Mouse (Mus musculus) G1E-ER4 (cell line): ENCODE measurements around the gene Rps28. TPM values are rescaled to one million over a fixed set of nuclear protein-coding genes. Genes with fewer than 3 reads are reported as not detected.
"Not testable (repeated sequence)": the region's sequence is repeated elsewhere in the genome, so short reads cannot be mapped to it uniquely, and the experiment has no call there.

Source experiments
- GATA1 ChIP-seq: IDR thresholded peaks from one replicate; pipeline ENCODE4 v1.8.0; 2012; ENCODE audit warnings: low read length, inconsistent platforms
- polyA plus RNA-seq: library from polyadenylated mRNA; stranded (reverse); fragments of >175 nt; gene quantifications from 2 replicates; pipeline ENCODE4 v1.2.3, GENCODE M21; 2012

The Rps28 gene
- 1,425 and 5,080 TPM in 2 replicates for polyA plus RNA-seq

- no peak for TF ChIP-seq GATA1
Measured at GRCm38 (mm10) chr17:33824084-33824996, at the start of gene Rps28, which contains the start of gene Ndufa7. Gene Rps28, minus strand, starts transcription at chr17:33824562. Gene Ndufa7, plus strand, starts transcription at chr17:33824572.

DNA sequence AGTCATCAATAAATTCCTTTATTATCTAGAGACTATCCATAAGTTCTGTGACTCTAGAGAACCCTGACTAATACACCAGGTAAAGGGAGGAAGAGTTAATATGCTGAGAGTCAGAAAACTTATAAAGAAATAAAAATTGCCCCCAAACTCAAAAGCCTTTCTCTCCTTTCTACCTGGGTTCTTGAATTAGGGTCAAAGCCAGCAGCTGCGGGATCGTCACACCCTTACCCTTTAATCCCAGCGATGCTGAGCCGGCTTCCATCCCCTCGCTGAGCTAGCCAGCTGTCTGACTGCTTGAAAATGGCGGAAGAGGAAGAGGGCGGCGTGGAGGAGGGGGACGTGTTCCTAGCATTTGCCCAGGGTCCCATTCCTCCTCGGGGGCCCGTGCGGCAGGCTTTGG is 49.2 kb upstream of the Rps28 start, which contains the start of gene Gm7029:
TSS of gene Gm7029 (plus strand) at position 301 of the 400 bp plus-strand sequence.
- not testable (repeated sequence) for TF ChIP-seq GATA1

DNA sequence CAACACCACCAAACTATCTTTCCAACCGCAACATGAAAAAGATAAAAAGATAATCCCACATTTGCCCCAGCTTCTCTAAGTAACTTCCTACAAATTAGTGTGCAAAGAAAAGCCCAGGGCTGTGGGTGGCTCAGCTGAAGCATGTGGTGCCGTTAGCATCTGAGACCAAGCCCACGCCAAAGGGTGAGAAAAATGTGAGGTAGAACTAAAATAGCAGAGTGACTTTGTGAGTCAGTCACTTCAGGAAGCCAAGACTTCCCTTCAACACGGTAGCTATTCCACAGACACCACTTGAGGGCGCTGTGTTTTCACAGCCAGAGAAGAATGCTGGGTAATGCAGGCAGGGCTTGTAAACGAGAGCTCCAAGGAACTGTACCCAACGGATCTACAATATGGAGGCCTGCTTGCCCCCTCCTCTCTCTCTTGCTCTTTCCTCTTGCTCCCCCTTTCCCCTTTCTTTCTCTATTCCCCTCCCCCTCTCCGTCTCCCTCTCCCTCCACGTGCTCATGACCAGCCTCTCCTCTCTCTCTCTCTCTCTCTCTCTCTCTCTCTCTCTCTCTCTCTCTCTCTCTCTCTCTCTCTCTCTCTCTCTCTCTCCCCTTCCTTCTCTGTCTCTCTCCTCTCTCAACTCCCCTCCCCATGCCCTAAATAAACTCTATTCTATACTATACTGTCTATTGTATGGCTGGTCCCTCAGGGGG is 41.1 kb upstream of the Rps28 start:
- no peak for TF ChIP-seq GATA1

GRCm38 (mm10) chr17:33857816-33858215 is 33.5 kb upstream of the Rps28 start:
- TF ChIP-seq GATA1: no peak

- TF ChIP-seq GATA1: no peak
Measured at GRCm38 (mm10) chr17:33851331-33851730, 27.0 kb upstream of the Rps28 start.

DNA sequence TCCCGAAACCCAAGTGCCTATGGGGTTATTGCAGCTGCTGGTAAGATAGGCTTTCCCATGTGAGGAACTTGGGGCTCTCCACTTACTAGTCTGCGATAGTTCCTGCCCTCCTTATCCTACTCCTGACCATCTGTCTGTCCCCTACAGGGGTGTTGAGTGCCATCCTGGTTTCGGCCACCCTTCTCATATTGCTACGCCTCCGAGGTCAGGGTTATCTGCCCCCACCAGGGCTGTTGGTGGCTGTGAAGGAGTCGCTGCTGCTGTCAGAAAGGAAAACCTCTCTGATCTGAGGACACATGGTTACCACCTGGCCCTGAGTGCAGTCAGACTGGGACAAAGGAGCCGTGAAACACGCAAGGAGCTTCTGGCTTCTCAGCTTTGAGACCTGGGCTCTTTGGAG is 23.8 kb upstream of the Rps28 start:
- TF ChIP-seq GATA1: no peak

GRCm38 (mm10) chr17:33844196-33844595 is 19.8 kb upstream of the Rps28 start:
- no peak for TF ChIP-seq GATA1

DNA sequence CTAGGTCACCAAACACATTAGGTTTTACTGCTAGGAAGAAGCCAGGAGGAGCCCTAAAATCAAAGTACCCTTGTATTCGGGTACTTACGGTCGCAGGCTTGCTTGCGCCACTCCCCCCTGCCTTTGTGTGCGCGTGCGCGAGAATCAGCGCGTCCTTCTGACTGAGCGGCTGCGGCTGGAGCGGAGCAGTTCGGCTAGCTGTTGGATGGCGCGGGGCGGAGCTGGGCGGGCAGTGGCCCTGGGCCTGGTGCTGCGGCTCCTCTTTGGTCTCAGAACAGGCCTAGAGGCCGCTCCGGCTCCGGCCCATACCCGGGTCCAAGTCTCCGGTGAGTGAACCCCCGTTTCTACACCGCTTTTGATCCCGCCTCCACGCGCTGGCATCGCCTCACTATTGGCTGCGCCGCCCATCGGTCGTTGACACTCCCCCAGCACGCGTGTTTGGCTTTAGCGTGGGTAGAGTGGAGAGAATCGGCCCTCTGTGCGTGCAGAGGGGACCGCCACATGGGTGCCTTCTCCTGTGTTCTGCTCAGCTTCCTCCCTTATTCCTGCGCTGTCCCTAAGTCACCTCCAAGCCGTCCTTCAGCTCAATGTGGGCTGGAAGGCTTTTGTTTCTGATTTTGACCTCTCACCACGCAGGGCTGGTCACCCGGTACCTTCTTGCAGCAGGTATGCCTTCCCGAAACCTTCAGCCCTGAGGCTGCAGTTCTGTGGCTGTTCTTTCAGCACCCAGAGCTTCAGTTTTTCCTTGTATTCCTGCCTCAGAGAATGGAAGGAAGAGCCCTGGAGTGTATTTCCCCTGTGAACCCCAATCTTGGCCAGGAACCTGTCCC is 18.8 kb upstream of the Rps28 start, which contains the start of gene Cd320:
TSS of gene Cd320 (plus strand) at position 126 of the 830 bp plus-strand sequence.
- no peak for TF ChIP-seq GATA1

- TF ChIP-seq GATA1: no peak
Measured at GRCm38 (mm10) chr17:33829561-33829960, 5.2 kb upstream of the Rps28 start.

GRCm38 (mm10) chr17:33828892-33829291 is 4.5 kb upstream of the Rps28 start:
- no peak for TF ChIP-seq GATA1

- TF ChIP-seq GATA1: no peak
Measured at GRCm38 (mm10) chr17:33826850-33827249, 2.5 kb upstream of the Rps28 start.

DNA sequence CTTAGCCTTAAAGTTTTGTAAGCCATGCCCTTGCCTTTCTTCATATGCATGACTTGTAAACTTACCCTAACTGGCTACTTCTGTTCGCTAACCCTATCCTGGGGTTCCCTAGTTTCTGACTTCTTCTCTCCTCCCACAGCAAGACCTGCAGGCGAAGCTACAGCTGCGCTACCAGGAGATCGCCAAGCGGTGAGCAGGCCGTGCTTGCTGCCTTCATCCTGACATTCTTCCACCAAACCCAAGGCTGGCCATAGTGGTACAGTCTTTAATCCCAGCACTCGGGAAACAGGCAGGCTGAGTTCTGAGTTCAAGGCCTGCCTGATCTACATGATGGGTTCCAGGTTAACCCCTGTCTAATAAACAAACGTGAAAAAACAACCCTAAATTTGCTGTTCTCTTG is 1.1 kb upstream of the Rps28 start:
- TF ChIP-seq GATA1: no peak

- no peak for TF ChIP-seq GATA1
Measured at GRCm38 (mm10) chr17:33822436-33822959, 1.9 kb downstream of the Rps28 start.

DNA sequence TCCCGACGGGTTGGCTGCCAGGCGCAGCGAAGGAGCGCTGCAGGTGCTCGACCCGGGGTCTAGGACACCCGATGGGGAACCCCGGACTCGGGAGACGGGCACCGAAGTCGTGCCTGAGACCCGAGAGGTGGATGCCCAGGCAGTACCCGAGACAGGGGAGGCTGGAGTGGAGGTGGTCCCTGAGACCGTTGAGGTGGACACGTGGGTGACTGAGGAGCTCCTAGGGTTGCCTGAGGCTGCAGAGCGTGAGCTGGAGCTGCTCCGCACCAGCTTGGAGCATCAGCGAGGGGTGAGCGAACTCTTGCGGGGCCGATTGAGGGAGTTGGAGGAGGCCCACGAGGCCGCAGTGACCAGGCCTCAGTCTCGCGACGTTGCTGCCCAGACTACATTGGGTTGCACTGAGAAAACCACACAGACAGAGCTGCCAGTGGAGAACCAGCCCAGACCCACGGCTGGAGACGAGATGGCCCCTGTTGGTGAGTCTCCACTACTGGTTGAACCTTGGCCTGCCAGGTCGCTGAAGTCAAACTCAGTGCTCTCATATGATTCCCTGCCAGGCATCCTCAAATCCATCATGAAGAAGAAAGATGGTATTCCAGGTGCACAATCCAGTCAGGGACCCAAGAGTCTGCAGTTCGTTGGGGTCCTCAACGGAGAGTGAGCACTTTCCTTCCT is 6.3 kb downstream of the Rps28 start:
- TF ChIP-seq GATA1: no peak

- no peak for TF ChIP-seq GATA1
Measured at GRCm38 (mm10) chr17:33817184-33817968, 7.0 kb downstream of the Rps28 start.
